In the genomic region with DNA sequence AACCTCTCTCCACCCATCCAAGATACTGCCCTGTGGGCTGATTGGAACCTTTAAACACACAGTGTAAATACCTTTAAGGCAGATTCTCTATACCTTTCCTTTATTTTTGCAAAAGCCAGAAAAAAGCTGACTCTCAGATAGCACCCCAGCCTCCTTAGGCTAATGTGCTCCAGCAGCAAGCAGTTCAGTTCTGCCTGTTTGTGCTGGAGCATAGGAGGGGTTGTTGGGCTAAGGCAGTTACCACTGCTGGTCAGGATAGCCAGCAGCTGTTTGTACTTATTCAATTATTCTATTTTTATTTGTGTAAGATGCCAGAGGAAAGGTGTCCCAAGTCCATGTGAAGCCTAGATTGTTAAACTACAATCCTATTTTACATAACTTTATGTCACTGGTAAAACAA, we compare ENCODE assay signal across 17 mouse cellular contexts. TPM values are rescaled to one million over a fixed set of nuclear protein-coding genes. Genes with fewer than 3 reads are reported as not detected.
DNase-seq lines count a peak whose midpoint lies in the region; ATAC-seq and TF ChIP-seq lines count a peak whose summit lies in the region.
"Had no signal": no experiment of that assay in that cellular context is flagged by ENCODE, and none has a peak within 500 bp of the region (broad histone marks: within the 10 kb centered on the region; RNA-seq: fewer than 3 reads in every experiment).

No protein-coding gene starts in this region.

- no peaks in the 10 kb centered on the region for H3K27me3 ChIP-seq in heart, embryonic 11.5 days (ENCODE audit: control insufficient read depth, insufficient read depth, low read length)
- no peaks in the 10 kb centered on the region for H3K27me3 ChIP-seq in kidney, postnatal 0 days (ENCODE audit: insufficient read depth, low read length)
- H3K27me3 ChIP-seq in embryonic facial prominence, embryonic 13.5 days: no peaks in the 10 kb centered on the region
- no peaks in the 10 kb centered on the region for H3K27me3 ChIP-seq in limb, embryonic 13.5 days
- H3K27me3 ChIP-seq in forebrain, postnatal 0 days (ENCODE audit: insufficient read depth, low read length): no peaks in the 10 kb centered on the region
- H3K27me3 ChIP-seq: embryonic facial prominence, embryonic 15.5 days; liver, embryonic 13.5 days; midbrain, embryonic 15.5 days had no signal

- H3K9ac ChIP-seq in heart, embryonic 11.5 days (ENCODE audit: low read depth, low read length): no peak overlapping the region
- H3K9ac ChIP-seq in kidney, postnatal 0 days (ENCODE audit: low read depth, low read length): no peak overlapping the region
- no peak overlapping the region for H3K9ac ChIP-seq in embryonic facial prominence, embryonic 13.5 days
- H3K9ac ChIP-seq in limb, embryonic 13.5 days: peak overlapping the region; percentile 27; the same call in 1 of the 2 replicates
- H3K9ac ChIP-seq in forebrain, postnatal 0 days: no peak overlapping the region
- H3K9ac ChIP-seq: embryonic facial prominence, embryonic 15.5 days; liver, embryonic 13.5 days; midbrain, embryonic 15.5 days; neural tube, embryonic 13.5 days had no signal

- H3K4me3 ChIP-seq in heart, embryonic 11.5 days (ENCODE audit: low read depth, low read length): no peak overlapping the region
- no peak overlapping the region for H3K4me3 ChIP-seq in kidney, postnatal 0 days (replicated peaks; ENCODE audit: low read depth, low read length)
- no peak overlapping the region for H3K4me3 ChIP-seq in embryonic facial prominence, embryonic 13.5 days
- H3K4me3 ChIP-seq in limb, embryonic 13.5 days: no peak overlapping the region
- H3K4me3 ChIP-seq in forebrain, postnatal 0 days (ENCODE audit: low read depth, low read length): no peak overlapping the region
- H3K4me3 ChIP-seq: embryonic facial prominence, embryonic 15.5 days; layer of hippocampus, adult 2 months; liver, embryonic 13.5 days; midbrain, embryonic 15.5 days; neural tube, embryonic 13.5 days had no signal

- no peaks in the 10 kb centered on the region for H3K36me3 ChIP-seq in heart, embryonic 11.5 days (ENCODE audit: control insufficient read depth, insufficient read depth, low read length)
- H3K36me3 ChIP-seq in kidney, postnatal 0 days (ENCODE audit: insufficient read depth, low read length): no peaks in the 10 kb centered on the region
- H3K36me3 ChIP-seq in embryonic facial prominence, embryonic 13.5 days: no peaks in the 10 kb centered on the region
- no peaks in the 10 kb centered on the region for H3K36me3 ChIP-seq in limb, embryonic 13.5 days
- H3K36me3 ChIP-seq in forebrain, postnatal 0 days (ENCODE audit: insufficient read depth): no peaks in the 10 kb centered on the region
- H3K36me3 ChIP-seq: embryonic facial prominence, embryonic 15.5 days; liver, embryonic 13.5 days; midbrain, embryonic 15.5 days; neural tube, embryonic 13.5 days had no signal

- H3K4me1 ChIP-seq in heart, embryonic 11.5 days (ENCODE audit: control insufficient read depth, insufficient read depth, low read length): peaks cover 14% of the 10 kb centered on the region; the same call in 1 of the 2 replicates
- H3K4me1 ChIP-seq in kidney, postnatal 0 days (replicated peaks; ENCODE audit: insufficient read depth, low read length): no peaks in the 10 kb centered on the region
- peaks cover 19% of the 10 kb centered on the region for H3K4me1 ChIP-seq in embryonic facial prominence, embryonic 13.5 days
- peaks cover 41% of the 10 kb centered on the region for H3K4me1 ChIP-seq in limb, embryonic 13.5 days
- 0 out of 2 replicates have a peak, but pooled peaks cover 3% of the 10 kb centered on the region for H3K4me1 ChIP-seq in forebrain, postnatal 0 days (ENCODE audit: insufficient read depth)
- H3K4me1 ChIP-seq: liver, embryonic 13.5 days had no signal

- intact Hi-C loops in heart, postnatal 14 days (cut with DNase I): no loop called here

- DNase-seq in heart, postnatal 14 days: no peak
- DNase-seq in kidney, postnatal 0 days (ENCODE audit: low spot score): no peak
- no peak for DNase-seq in kidney, postnatal 10 days
- DNase-seq in cerebellum, postnatal 14 days: no peak
- no peak for DNase-seq in forebrain, postnatal 0 days
- DNase-seq: adrenal gland, adult 2 months; cerebellum, adult 8-10 months; kidney, adult 18-20 months; liver, embryonic 13.5 days had no signal

- no peak for TF ChIP-seq CTCF in kidney, postnatal 0 days (IDR thresholded peaks at IDR 0.05; ENCODE audit: low read depth)
- no peak for TF ChIP-seq CTCF in forebrain, postnatal 0 days (IDR thresholded peaks at IDR 0.05; ENCODE audit: low read depth)

- no peak overlapping the region for H3K4me2 ChIP-seq in heart, embryonic 11.5 days
- peak overlapping the region; percentile 4; the same call in 1 of the 2 replicates for H3K4me2 ChIP-seq in kidney, postnatal 0 days (ENCODE audit: low read length)
- H3K4me2 ChIP-seq in embryonic facial prominence, embryonic 13.5 days: peak overlapping the region; percentile 12; the same call in 1 of the 2 replicates
- H3K4me2 ChIP-seq in limb, embryonic 13.5 days (replicated peaks): peak overlapping the region; percentile 43; the same call in 1 of the 2 replicates
- no peak overlapping the region for H3K4me2 ChIP-seq in forebrain, postnatal 0 days (ENCODE audit: low read depth)
- H3K4me2 ChIP-seq: embryonic facial prominence, embryonic 15.5 days; liver, embryonic 13.5 days; midbrain, embryonic 15.5 days; neural tube, embryonic 13.5 days had no signal

- H3K27ac ChIP-seq in heart, embryonic 11.5 days (ENCODE audit: low read depth, low read length): peak overlapping the region; percentile 13; the same call in 1 of the 2 replicates
- H3K27ac ChIP-seq in kidney, postnatal 0 days: no peak overlapping the region
- H3K27ac ChIP-seq in embryonic facial prominence, embryonic 13.5 days: no peak overlapping the region
- H3K27ac ChIP-seq in limb, embryonic 13.5 days: peak overlapping the region; percentile 53; the same call in 1 of the 2 replicates
- no peak overlapping the region for H3K27ac ChIP-seq in forebrain, postnatal 0 days (ENCODE audit: low read depth, low read length)
- H3K27ac ChIP-seq: embryonic facial prominence, embryonic 15.5 days; layer of hippocampus, adult 2 months; liver, embryonic 13.5 days; macrophage; midbrain, embryonic 15.5 days; neural tube, embryonic 13.5 days had no signal

- H3K9me3 ChIP-seq in heart, embryonic 11.5 days (replicated peaks; ENCODE audit: control insufficient read depth, low read length): no peaks in the 10 kb centered on the region
- H3K9me3 ChIP-seq in kidney, postnatal 0 days (replicated peaks; ENCODE audit: low read length): no peaks in the 10 kb centered on the region
- no peaks in the 10 kb centered on the region for H3K9me3 ChIP-seq in embryonic facial prominence, embryonic 13.5 days
- no peaks in the 10 kb centered on the region for H3K9me3 ChIP-seq in limb, embryonic 13.5 days
- H3K9me3 ChIP-seq in forebrain, postnatal 0 days (ENCODE audit: low read length): no peaks in the 10 kb centered on the region
- H3K9me3 ChIP-seq: embryonic facial prominence, embryonic 15.5 days; liver, embryonic 13.5 days; midbrain, embryonic 15.5 days; neural tube, embryonic 13.5 days had no signal

- no peak for ATAC-seq in heart, embryonic 11.5 days (replicated peaks; ENCODE audit: insufficient number of reproducible peaks, low FRiP score, low TSS enrichment)
- ATAC-seq in kidney, postnatal 0 days (replicated peaks; ENCODE audit: low FRiP score, low read depth): no peak
- ATAC-seq in embryonic facial prominence, embryonic 13.5 days (ENCODE audit: insufficient number of reproducible peaks, insufficient read depth, low FRiP score, low TSS enrichment, low read depth): no peak
- ATAC-seq in limb, embryonic 13.5 days (ENCODE audit: low FRiP score, low read depth): peak; percentile 37; the same call in 1 of the 2 replicates
- ATAC-seq in forebrain, postnatal 0 days: no peak
- ATAC-seq: midbrain, embryonic 15.5 days had no signal

RNA-seq across cellular contexts. Expression of a gene that starts 39.0 kb away (rescaled TPM):
- 30.2 and 37.2 TPM in 2 replicates for polyA plus RNA-seq in heart, embryonic 11.5 days (2014; fragmentation: Nextera tagmentation; extraction: Ambion mirVana)
- total RNA-seq in heart, postnatal 14 days (2021): 10 to 100 TPM; 29.6 to 29.7 TPM
- 26.7 and 27.4 TPM in 2 replicates for polyA plus RNA-seq in kidney, postnatal 0 days (2015; fragmentation: Nextera tagmentation; extraction: Ambion mirVana)
- polyA plus RNA-seq in embryonic facial prominence, embryonic 13.5 days (2015; fragmentation: Nextera tagmentation; extraction: Ambion mirVana): 36.4 and 37.4 TPM in 2 replicates
- polyA plus RNA-seq in limb, embryonic 13.5 days (2015; fragmentation: Nextera tagmentation; extraction: Ambion mirVana): 38.6 and 40.3 TPM in 2 replicates
- 77.9 and 90.3 TPM in 2 replicates for total RNA-seq in forebrain, postnatal 0 days (2014; rRNA removed)
- 27.0 and 38.7 TPM in 2 replicates for polyA plus RNA-seq in forebrain, postnatal 0 days (2015; fragmentation: Nextera tagmentation; extraction: Ambion mirVana)

RNA-seq across cellular contexts. Expression of a gene that starts 57.0 kb away (rescaled TPM):
- 113 and 141 TPM in 2 replicates for polyA plus RNA-seq in heart, embryonic 11.5 days (2014; fragmentation: Nextera tagmentation; extraction: Ambion mirVana)
- total RNA-seq in heart, postnatal 14 days (2021): 100 to 1,000 TPM; 351 to 400 TPM
- polyA plus RNA-seq in kidney, postnatal 0 days (2015; fragmentation: Nextera tagmentation; extraction: Ambion mirVana): 306 and 344 TPM in 2 replicates
- polyA plus RNA-seq in embryonic facial prominence, embryonic 13.5 days (2015; fragmentation: Nextera tagmentation; extraction: Ambion mirVana): 820 and 892 TPM in 2 replicates
- 809 and 883 TPM in 2 replicates for polyA plus RNA-seq in limb, embryonic 13.5 days (2015; fragmentation: Nextera tagmentation; extraction: Ambion mirVana)
- total RNA-seq in forebrain, postnatal 0 days (2014; rRNA removed): 62.9 and 255 TPM in 2 replicates
- 39.6 and 43.2 TPM in 2 replicates for polyA plus RNA-seq in forebrain, postnatal 0 days (2015; fragmentation: Nextera tagmentation; extraction: Ambion mirVana)

Comparison
In these comparisons a context has a peak if more than half of its experiments do, and no peak if none do; other contexts are left out.
1. H3K27ac ChIP-seq: peak in heart, embryonic 11.5 days (single experiment) and limb, embryonic 13.5 days (single experiment); none in kidney, postnatal 0 days (single experiment), embryonic facial prominence, embryonic 13.5 days (single experiment) and forebrain, postnatal 0 days (single experiment).
2. H3K4me2 ChIP-seq: peak in kidney, postnatal 0 days (single experiment), embryonic facial prominence, embryonic 13.5 days (single experiment) and limb, embryonic 13.5 days (single experiment); none in heart, embryonic 11.5 days (single experiment) and forebrain, postnatal 0 days (single experiment).